Mouse (Mus musculus) midbrain, embryonic 14.5 days (tissue): Measurements from ENCODE around the gene Ubr2. TPM values are rescaled to one million over a fixed set of nuclear protein-coding genes. Genes with fewer than 3 reads are reported as not detected.

ENCODE experiments used
- ATAC-seq: fragments of 200-750 bp; cut with Nextera tagmentation; 2 replicates; pipeline ENCODE4 v1.8.0; 2017; ENCODE audit warnings: moderate number of reproducible peaks, moderate library complexity; ENCODE audit not compliant: low FRiP score, low TSS enrichment
- DNase-seq: peaks from one replicate; pipeline ENCODE4 v3.0.0-alpha.2; 2015
- H3K27ac ChIP-seq: fragments of 300-500 bp; sonication (generic); replicated peaks from 2 replicates; pipeline ENCODE4 v1.5.1; 2014; ENCODE audit warnings: mild to moderate bottlenecking, low read depth, low read length, moderate library complexity
- H3K27me3 ChIP-seq: fragments of 300-500 bp; sonication (generic); 2 replicates; pipeline ENCODE4 v1.6.1; 2014; ENCODE audit warnings: low read length, control low read depth, mixed read lengths; ENCODE audit not compliant: control insufficient read depth, insufficient read depth
- H3K36me3 ChIP-seq: fragments of 300-500 bp; sonication (generic); 2 replicates; pipeline ENCODE4 v1.6.1; 2014; ENCODE audit warnings: low read length, control low read depth; ENCODE audit not compliant: control insufficient read depth, insufficient read depth
- H3K4me1 ChIP-seq: fragments of 300-500 bp; sonication (generic); 2 replicates; pipeline ENCODE4 v1.6.1; 2014; ENCODE audit warnings: mild to moderate bottlenecking, antibody characterized with exemption, low read length, control low read depth; ENCODE audit not compliant: control insufficient read depth, insufficient read depth
- H3K4me2 ChIP-seq: fragments of 300-500 bp; sonication (generic); 2 replicates; pipeline ENCODE4 v1.6.1; 2014; ENCODE audit warnings: mild to moderate bottlenecking, low read length, moderate library complexity
- H3K4me3 ChIP-seq: fragments of 300-500 bp; sonication (generic); replicated peaks from 2 replicates; pipeline ENCODE4 v1.5.1; 2014; ENCODE audit warnings: low read depth, low read length
- H3K9ac ChIP-seq: fragments of 300-500 bp; sonication (generic); replicated peaks from 2 replicates; pipeline ENCODE4 v1.6.1; 2014; ENCODE audit warnings: mild to moderate bottlenecking, low read length, moderate library complexity
- H3K9me3 ChIP-seq: fragments of 300-500 bp; sonication (generic); 2 replicates; pipeline ENCODE4 v1.6.1; 2016; ENCODE audit warnings: low read length, control low read depth, mixed read lengths; ENCODE audit not compliant: control insufficient read depth
- WGBS: fragments of 180-500 bp; shearing (Covaris S2); extraction: QIAGEN DNeasy Blood & Tissue Kit; methylation state at CpG from one replicate; pipeline ENCODE4 v1.1.7; 2014; 5-methylcytosine and 5-hydroxymethylcytosine counted together
- polyA plus RNA-seq: library from polyadenylated mRNA; unstranded; fragments of >200 nt; fragmentation: Nextera tagmentation; extraction: Ambion mirVana; gene quantifications from 2 replicates; pipeline ENCODE4 v1.2.1, GENCODE M21; 2014

The Ubr2 gene
- polyA plus RNA-seq, 1 experiment from 2014 or later = 24.1 TPM

- peak overlapping the region; percentile 34 for H3K4me2 ChIP-seq
- no peaks in the 10 kb centered on the region for H3K4me1 ChIP-seq
- 29% methylated on average over 18 of the region's 18 CpGs for WGBS
- peak; percentile 91 for DNase-seq
- H3K9ac ChIP-seq = no peak overlapping the region; the same call in 1 of the 2 replicates
- H3K9me3 ChIP-seq = no peaks in the 10 kb centered on the region
- 0 out of 2 replicates have a peak overlapping the region, but pooled peaks have one; percentile 37 for H3K27ac ChIP-seq
- no peaks in the 10 kb centered on the region for H3K36me3 ChIP-seq
- H3K4me3 ChIP-seq = no peak overlapping the region; the same call in 1 of the 2 replicates
- peak; percentile 40; the same call in 1 of the 2 replicates for ATAC-seq
- H3K27me3 ChIP-seq = no peaks in the 10 kb centered on the region
Measured at GRCm38 (mm10) chr17:47038844-47039803, 28.8 kb upstream of the Ubr2 start.

GRCm38 (mm10) chr17:47034536-47034935 is 24.2 kb upstream of the Ubr2 start:
- H3K36me3 ChIP-seq = no peaks in the 10 kb centered on the region
- H3K9me3 ChIP-seq = no peaks in the 10 kb centered on the region
- no peaks in the 10 kb centered on the region for H3K4me1 ChIP-seq
- ATAC-seq = no peak
- no peak overlapping the region for H3K4me3 ChIP-seq
- DNase-seq = no peak
- no peak overlapping the region for H3K9ac ChIP-seq
- H3K27me3 ChIP-seq = no peaks in the 10 kb centered on the region
- H3K27ac ChIP-seq = no peak overlapping the region
- no peak overlapping the region for H3K4me2 ChIP-seq

DNA sequence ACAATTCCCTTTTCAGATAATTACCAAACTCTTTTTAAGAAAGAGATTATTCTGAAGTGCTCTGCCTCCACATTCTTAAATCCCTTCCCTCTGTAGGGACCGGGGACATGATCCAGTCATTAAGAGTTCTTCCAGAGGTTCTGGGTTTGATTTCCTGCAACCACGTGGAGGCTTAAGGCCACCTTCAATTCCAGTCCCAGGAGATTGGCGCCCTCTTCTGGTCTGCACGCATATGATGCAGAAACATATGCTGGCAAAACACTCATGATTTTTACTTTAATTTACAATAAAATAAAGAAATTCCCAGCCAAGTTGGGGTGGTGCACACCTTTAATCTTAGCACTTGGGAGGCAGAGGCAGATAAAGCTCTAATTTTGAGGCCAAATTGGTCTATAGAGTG is 23.3 kb upstream of the Ubr2 start:
- Histone ChIP-seq H3K4me2 (no peak overlapping the region), H3K9me3 (no peaks in the 10 kb centered on the region), H3K27me3 (no peaks in the 10 kb centered on the region), H3K36me3 (no peaks in the 10 kb centered on the region), H3K4me1 (no peaks in the 10 kb centered on the region), H3K27ac (no peak overlapping the region), H3K9ac (no peak overlapping the region), H3K4me3 (no peak overlapping the region)
- no peak for ATAC-seq
- WGBS = 4% methylated on average over 4 of the region's 4 CpGs
- peak; percentile 76 for DNase-seq

DNA sequence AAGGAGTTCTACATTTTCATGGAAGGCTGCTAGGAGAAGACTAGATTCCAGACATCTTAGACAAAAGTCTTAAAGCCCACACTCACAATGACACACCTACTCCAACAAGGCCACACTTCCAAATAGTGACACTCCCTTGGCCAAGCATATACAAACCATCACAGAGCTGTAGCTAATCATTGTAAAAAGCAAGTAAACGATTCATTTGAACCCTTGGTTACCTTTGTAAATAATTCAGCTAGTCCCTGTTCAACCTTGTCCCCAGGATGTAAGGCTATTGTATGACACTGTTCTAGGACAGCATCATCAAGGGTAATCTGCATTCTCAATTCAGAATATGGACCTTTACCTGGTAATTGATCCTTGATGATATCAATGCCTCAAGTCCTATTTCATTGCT is 14.4 kb upstream of the Ubr2 start:
- no peak overlapping the region for H3K9ac ChIP-seq
- no peaks in the 10 kb centered on the region for H3K9me3 ChIP-seq
- no peak overlapping the region for H3K4me2 ChIP-seq
- no peaks in the 10 kb centered on the region for H3K36me3 ChIP-seq
- no peak for DNase-seq
- no peaks in the 10 kb centered on the region for H3K4me1 ChIP-seq
- H3K27me3 ChIP-seq = no peaks in the 10 kb centered on the region
- H3K27ac ChIP-seq = no peak overlapping the region
- no peak for ATAC-seq
- H3K4me3 ChIP-seq = no peak overlapping the region
- WGBS = 82% methylated on average over 1 of the region's 1 CpGs

DNA sequence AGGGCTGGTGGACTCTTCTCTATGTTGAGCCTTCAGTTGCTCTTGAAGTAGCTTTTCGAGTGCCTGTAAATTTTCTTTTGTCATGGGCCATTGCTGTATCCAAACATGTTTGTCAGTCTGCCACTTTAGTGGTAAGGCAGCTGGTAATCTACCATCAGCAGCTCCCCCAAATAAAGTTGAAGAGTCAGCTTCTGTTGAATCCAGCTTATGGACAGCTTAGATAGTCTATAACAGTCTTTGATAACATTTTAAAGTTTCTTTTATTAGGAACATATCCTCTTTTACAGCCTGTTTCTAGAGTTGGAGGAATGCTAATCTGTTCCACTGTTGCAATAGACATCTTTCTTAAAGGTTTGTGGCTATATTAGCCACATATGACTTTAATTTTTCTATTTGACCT is 13.0 kb upstream of the Ubr2 start:
- H3K27ac ChIP-seq = no peak overlapping the region
- no peak overlapping the region for H3K4me3 ChIP-seq
- 68% methylated on average over 1 of the region's 1 CpGs for WGBS
- no peak overlapping the region for H3K9ac ChIP-seq
- no peaks in the 10 kb centered on the region for H3K27me3 ChIP-seq
- no peak overlapping the region for H3K4me2 ChIP-seq
- H3K4me1 ChIP-seq = no peaks in the 10 kb centered on the region
- no peaks in the 10 kb centered on the region for H3K9me3 ChIP-seq
- no peak for DNase-seq
- H3K36me3 ChIP-seq = no peaks in the 10 kb centered on the region
- ATAC-seq = no peak

DNA sequence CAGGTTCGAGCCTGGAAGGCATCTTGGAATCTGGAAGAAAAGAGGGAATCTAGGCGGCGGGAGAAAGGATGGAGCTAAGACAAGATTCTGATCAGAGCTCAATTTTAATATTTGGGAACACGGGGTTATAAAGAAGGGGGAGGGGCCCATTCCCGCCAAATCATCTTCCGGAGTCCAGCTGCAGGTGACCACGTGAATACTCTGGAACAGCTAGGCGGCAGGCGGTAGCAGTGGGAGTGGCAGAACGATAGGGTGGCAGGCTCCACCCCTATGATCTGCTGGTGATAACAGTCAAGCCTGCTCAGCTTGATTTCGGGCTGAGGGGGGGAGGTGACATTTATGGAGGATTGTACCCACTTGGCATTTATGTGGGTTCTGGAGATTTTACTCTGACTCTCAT is 2.5 kb upstream of the Ubr2 start:
- H3K9me3 ChIP-seq = no peaks in the 10 kb centered on the region
- H3K36me3 ChIP-seq = no peaks in the 10 kb centered on the region
- ATAC-seq = no peak
- H3K27ac ChIP-seq = no peak overlapping the region
- no peak for DNase-seq
- H3K9ac ChIP-seq = no peak overlapping the region
- no peak overlapping the region for H3K4me3 ChIP-seq
- H3K27me3 ChIP-seq = no peaks in the 10 kb centered on the region
- peaks cover 15% of the 10 kb centered on the region for H3K4me1 ChIP-seq
- 42% methylated on average over 11 of the region's 11 CpGs for WGBS
- H3K4me2 ChIP-seq = no peak overlapping the region

DNA sequence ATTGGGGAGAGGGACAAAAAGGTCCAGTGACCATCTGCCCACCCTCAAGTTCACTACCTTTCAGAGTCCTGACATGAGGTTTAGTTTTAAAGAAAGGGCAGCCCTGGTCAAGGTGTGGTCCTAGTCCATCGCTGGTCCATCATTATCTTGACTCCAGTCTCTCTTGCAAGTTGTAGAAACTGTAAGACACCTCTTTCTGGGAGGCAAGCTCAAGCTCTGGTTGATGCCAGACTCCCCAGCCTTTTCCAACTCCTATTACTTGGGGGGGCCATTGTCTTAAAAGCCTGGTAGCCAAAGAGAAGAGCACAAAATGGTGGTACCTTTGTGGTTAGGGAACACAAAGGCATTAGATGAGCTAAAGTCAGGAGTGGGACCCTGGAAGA is 1.3 kb upstream of the Ubr2 start:
- no peak for DNase-seq
- Histone ChIP-seq H3K4me3 (no peak overlapping the region), H3K4me2 (no peak overlapping the region), H3K27me3 (no peaks in the 10 kb centered on the region), H3K9ac (no peak overlapping the region), H3K4me1 (peaks cover 15% of the 10 kb centered on the region), H3K9me3 (no peaks in the 10 kb centered on the region), H3K27ac (peak overlapping the region; percentile 49; the same call in 1 of the 2 replicates), H3K36me3 (peaks cover 6% of the 10 kb centered on the region; the same call in 1 of the 2 replicates)
- 89% methylated on average over 1 of the region's 1 CpGs for WGBS
- no peak for ATAC-seq

DNA sequence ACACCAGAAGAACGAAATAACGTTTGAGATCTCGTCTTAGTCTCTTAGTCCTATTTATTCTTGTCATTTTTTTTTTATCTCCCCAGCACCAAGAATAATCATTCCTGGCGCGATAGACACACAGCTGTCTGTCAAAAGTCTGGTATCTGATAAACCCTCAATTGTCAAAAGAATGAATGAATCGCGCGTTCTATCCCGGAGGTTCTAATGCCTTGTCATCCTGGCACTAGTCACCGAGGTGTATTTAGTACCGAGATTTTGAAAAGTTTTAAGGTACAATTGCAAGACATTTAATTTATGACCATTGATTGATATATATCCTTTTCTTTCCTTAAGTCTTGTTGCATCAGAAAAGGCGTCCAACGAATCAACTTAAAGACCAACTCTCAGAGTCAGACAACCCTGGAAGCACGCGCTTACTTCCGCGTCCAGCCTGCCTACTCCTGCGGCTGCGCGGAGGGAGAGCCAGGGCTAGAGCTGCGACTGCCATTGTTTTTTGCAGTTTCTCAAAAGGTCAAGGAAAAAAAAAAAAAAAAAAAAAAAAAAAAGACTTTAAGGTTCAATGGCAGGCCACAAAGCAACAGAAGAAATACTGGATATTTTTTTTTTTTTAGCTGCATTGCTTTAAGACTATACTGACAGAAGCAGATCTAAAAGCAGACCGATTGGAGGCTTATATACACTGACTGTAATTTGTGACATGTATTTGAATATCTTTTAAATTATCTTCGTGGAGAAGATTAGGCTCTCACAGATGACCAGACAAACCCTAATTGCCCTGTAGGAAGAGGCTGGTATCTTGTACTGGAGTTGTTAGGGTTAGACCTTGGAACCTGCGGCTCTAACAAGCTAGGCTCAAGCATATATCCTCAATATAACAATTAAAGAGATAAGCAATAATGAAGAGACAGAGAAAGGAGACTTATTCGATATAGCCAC is 635 bp upstream of the Ubr2 start:
- Histone ChIP-seq H3K9ac (peak overlapping the region; percentile 92; the same call in 1 of the 2 replicates), H3K9me3 (no peaks in the 10 kb centered on the region), H3K27me3 (no peaks in the 10 kb centered on the region), H3K4me1 (peaks cover 15% of the 10 kb centered on the region), H3K4me3 (peak overlapping the region; percentile 91), H3K27ac (peak overlapping the region; percentile 88), H3K4me2 (peak overlapping the region; percentile 83), H3K36me3 (peaks cover 10% of the 10 kb centered on the region; the same call in 1 of the 2 replicates)
- 12% methylated on average over 25 of the region's 25 CpGs for whole genome bisulfite sequencing
- peak; percentile 90 for DNase-seq
- ATAC-seq = peak; percentile 76
